Mouse (Mus musculus) bone marrow macrophage, adult 2 months (primary cell): Measurements from ENCODE around the gene Taldo1.

ENCODE experiments used
- CTCF ChIP-seq: IDR thresholded peaks from 2 replicates; pipeline ENCODE4 v1.5.1; 2012; ENCODE audit warnings: low read depth, mild to moderate bottlenecking, low read length, moderate library complexity
- POLR2A ChIP-seq: IDR thresholded peaks from 2 replicates; pipeline ENCODE4 v1.6.1; 2012; ENCODE audit warnings: mild to moderate bottlenecking, low read depth, low read length, borderline replicate concordance

DNA sequence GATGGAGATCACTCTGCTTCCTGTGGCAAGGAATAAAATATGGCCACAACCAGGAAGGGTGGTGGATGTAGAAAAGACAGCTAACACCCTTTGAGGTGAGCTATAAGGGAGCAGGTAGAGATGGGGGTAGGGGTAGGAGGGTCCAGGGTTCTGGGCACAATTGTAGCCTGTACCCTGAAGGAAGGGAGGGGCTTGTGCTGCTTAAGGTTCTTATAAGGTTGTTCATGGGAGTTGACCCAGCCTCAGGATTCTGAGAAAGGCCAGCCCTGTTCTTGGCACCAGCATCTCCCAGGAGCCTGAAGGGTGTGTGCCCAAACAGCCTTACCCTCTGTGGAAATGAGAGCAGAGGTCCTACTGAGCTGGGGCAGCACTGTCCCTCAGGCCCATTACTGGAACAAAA is 59.9 kb downstream of the Taldo1 start:
- TF ChIP-seq POLR2A = no peak
- no peak for TF ChIP-seq CTCF
